Mouse (Mus musculus): ENCODE data around the gene Tns1. TPM values are rescaled to one million over a fixed set of nuclear protein-coding genes. Genes with fewer than 3 reads are reported as not detected.

Tns1 gene
- polyA plus RNA-seq, 2 experiments from 2014 or later: 21.7 to 23.3 TPM

- ATAC-seq: no peak
Measured at GRCm38 (mm10) chr1:73954015-73954408, 170.2 kb downstream of the Tns1 start.

GRCm38 (mm10) chr1:73953317-73954014 is 170.8 kb downstream of the Tns1 start:
- no peak for ATAC-seq

- no peak for ATAC-seq
Measured at GRCm38 (mm10) chr1:73952598-73952997, 171.7 kb downstream of the Tns1 start.

DNA sequence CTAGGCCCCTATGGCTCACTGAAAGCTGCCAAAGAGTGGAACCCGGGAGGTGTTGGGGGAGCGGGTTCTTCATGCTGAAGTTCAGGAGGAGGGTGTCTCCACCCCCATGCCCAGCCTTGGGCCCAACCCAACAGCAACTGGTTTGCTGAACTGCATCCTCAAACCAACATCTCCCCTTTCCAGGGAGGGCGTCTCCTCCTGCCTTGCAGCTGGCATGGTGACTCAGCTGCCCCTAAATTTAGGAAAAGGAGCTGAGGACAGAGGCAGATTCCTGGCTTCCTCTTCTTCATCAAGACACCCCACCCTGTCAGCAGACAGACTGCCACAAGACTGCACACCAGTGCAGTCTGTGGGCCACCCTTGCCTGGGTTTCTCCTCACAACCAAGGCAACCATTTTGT is 173.1 kb downstream of the Tns1 start:
- no peak for ATAC-seq

- ATAC-seq: no peak
Measured at GRCm38 (mm10) chr1:73948757-73949156, 175.5 kb downstream of the Tns1 start.

GRCm38 (mm10) chr1:73947525-73948304 is 176.5 kb downstream of the Tns1 start:
- peak; percentile 67 for ATAC-seq

GRCm38 (mm10) chr1:73946701-73947100 is 177.5 kb downstream of the Tns1 start:
- ATAC-seq: no peak

GRCm38 (mm10) chr1:73944393-73944792 is 179.9 kb downstream of the Tns1 start:
- no peak for ATAC-seq

DNA sequence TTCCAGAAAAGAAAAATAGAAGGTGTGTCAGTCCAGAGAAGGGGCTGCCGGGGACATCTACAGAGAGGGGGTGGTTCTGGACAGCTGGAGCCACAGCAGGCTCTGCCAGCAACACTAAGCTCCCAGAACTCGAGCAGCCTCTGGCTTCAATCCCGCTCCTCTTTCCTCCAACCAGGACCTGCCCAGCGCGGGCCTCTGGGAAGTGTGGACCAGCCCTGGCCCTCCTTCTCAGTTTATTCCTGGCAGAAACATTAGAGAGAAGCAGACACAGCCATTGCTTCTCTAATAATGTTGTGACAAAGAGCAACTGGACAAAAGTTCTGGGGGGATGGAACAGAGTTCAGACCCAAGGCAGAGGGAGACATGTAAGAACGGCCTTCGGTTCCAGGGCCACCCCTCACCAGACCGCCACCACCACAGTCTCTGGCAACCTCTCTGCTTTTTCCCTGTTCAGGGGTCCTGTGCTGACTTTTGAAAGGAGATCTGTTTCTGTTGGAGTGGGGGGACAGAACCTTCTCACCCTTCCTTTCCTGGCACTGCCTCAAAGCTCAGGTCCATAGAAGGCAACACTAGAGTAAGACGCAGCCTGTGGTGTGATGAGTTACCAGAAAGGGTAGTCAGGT is 180.5 kb downstream of the Tns1 start:
- no peak for ATAC-seq

DNA sequence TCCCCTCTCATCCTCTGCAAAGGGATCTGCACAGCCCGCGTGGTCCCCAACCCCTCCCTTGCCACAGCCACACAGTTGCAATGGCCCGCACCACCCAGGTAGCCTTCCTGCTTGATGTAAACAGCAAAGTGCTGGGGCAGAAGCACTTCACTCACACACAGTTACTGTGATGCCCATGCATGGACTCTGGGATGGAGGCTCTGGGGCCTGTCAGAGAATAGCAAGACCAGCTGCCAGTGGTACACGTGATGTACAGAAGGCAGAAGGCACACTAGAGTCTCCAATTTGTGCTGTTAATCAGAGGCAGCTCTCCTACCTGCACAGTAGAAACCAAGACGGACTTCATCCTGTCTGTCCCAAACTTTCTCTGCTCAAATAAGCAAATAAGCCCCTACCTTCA is 181.0 kb downstream of the Tns1 start:
- no peak for ATAC-seq

DNA sequence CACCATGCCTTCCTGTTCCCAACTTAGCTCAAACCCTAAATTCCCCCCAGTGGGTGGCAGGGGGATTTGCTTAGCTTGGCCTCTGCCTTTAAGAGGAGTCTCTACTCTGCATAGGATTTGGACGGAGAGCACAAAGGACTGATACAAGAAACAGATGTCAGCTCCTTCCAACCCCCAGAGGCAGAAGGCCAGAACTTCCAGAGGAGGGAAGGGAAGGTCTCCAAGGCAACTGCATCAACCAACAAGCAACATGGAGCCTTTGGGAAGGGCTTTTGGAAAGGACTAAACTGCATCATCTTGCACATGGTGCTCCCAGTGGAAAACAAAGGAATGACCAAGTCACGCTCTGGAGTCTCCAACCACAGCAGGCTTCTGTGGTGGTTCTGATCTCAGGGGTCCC is 182.0 kb downstream of the Tns1 start:
- no peak for ATAC-seq

DNA sequence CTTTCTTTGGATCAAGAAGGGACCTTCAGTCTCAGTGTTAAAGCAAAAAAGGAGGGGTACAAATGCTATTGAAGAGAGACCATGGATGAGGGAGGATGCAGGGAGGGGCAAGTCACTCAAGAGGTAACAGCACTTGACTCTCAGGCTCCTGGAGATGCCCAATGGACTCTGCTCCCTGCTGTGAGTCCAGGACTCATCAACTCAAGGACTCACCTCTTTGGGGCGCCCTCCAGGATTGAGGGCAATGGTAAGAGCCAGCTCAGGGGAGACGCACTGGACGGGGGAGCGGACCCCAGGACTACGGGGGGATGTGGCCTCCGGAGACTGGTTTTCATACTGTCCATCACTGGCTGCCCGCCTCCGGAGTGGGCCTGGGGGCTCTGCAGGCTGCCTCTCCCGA is 182.6 kb downstream of the Tns1 start:
- ATAC-seq: no peak

DNA sequence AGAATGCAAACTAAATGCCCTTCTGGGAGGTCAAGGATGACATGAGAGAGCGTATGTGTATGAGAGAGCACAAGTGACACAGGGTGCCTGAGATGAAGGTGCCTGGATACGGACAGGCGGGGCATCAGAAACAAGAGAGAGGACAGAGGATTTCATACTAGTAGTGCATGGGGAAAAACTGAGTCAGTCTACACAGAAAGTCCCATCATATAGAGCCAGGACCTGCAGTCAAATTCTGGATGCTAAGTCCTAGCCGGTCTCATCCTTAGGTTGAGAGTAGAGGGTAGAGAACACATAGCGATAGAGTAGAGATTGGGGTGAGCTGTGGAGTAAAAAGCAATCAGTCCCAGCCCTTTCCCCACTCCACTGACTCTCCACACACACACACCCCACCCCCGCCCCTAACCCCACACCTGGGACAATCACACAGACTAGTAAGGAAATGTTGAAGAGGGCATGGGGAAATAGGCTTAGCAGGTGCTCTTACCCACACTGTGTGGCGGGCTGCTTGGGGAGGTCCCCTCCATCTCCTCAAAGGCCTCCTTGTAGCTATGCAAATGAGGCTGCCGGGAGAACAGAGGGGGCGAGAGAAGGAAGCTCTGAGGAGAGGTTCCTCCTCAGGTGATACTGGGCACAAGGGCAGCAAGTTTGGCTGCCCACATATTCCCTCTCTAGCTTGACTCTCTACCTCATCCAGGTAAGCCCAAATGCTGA is 183.6 kb downstream of the Tns1 start:
- peak; percentile 94 for ATAC-seq

DNA sequence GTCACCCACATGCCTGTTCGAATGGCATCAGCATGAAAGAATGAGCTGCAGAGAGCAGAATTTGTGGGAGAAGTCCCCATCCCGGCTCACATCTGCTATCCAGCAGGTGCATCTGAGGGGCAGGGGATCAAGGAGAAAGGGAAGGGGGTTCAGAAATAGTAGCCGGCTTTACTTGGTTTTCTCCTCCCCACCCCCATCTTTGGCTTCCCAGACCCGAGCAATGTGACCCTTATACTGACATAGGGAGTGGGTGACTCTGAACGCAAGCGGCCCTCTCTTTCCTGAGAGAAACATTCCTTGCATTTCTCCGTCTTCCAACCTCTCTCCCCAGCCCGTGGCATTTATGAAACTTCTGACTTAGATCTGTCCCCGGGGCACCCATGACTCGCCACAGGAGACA is 185.7 kb downstream of the Tns1 start:
- ATAC-seq: no peak

DNA sequence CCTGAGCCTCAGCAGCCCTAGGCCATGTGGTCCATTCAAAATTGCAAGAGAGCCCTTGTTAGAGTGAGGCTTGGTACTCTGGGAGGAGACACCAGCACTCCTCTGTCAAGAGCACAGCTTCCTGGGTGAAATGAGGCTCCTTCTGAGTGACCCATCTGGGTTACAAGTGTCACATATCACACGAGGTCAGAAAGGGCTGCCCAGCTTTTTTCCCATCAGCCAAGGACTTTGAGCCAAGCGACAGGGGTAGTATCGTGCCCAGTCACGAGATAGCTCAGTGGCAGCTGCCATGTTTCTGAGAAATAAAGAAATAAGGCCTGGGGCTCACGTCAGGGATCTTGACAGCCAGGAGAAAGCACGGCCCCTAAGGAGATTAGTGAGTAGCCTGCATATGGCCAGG is 186.4 kb downstream of the Tns1 start:
- ATAC-seq: no peak

- ATAC-seq: peak; percentile 20
Measured at GRCm38 (mm10) chr1:73936537-73936936, 187.7 kb downstream of the Tns1 start.

DNA sequence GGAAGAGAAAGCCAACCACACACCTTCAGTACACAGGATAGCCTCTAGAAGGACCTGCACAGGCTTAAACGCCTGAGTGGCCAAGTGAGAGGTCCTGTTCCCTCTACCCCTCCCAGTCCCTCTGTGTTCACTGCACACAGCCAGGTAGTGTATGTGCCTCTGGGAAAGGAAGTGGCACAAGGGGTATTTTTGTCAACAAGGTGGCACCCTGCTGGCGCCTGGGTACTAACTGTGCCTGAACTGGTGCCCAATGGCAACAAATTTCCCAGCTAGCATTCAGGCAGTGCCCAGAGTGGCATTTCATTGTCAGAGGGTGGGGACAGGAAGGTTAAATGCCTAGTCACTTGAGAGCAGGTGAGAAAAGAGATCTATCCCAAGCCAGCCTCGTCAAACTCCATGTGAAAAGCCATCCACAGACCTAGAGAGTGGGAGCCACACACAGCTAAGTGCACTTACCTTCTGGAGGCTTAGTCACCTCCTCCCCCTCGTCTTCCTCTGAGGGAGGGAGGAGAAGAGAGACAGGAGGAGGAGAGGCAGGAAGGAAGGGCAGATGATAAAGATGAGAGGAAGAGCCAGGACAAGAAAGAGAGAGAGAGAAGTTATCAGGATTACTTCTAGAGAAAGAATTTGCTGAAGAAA is 188.7 kb downstream of the Tns1 start:
- peak; percentile 40 for ATAC-seq

GRCm38 (mm10) chr1:73933146-73933490 is 191.1 kb downstream of the Tns1 start:
- ATAC-seq: no peak

GRCm38 (mm10) chr1:73932421-73933145 is 191.7 kb downstream of the Tns1 start:
- ATAC-seq: no peak

DNA sequence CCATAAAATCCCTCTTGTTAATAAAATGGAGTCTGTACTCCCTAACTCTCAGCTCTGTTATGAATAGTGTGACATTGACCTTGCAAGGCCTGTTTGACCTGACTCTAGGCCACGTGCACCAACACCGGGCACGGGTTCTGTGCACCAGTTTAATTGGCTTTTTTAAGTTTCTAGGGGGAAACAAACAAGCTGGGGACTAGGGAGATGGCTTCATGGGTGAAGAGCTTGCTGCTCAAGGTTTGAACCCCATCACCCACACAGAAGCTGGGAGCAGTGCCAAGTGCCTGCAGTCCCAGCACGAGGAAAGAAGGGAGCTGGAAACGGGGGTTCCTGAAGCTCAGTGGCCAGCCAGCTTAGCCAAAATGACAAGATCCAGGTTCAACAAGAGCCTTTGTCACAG is 192.4 kb downstream of the Tns1 start:
- no peak for ATAC-seq

- ATAC-seq: peak; percentile 58
Measured at GRCm38 (mm10) chr1:73930411-73931134, 193.7 kb downstream of the Tns1 start.

Data from activated CD4-positive, CD25-positive, alpha-beta regulatory T cell, adult 4 months (primary cell).